Mouse (Mus musculus) bone marrow, adult 2 months (tissue): ENCODE data around the gene Crlf1.

Experiments used
- CTCF ChIP-seq: fragments of 200-500 bp; IDR thresholded peaks from 2 replicates; pipeline ENCODE4 v1.5.1; 2011; ENCODE audit warnings: low read length, control low read depth; ENCODE audit not compliant: control insufficient read depth, insufficient read depth
- POLR2A ChIP-seq: fragments of 200-500 bp; IDR thresholded peaks from 2 replicates; pipeline ENCODE4 v1.6.1; 2011; ENCODE audit warnings: low read depth, mild to moderate bottlenecking, control low read depth, low read length, borderline replicate concordance; ENCODE audit not compliant: control insufficient read depth

GRCm38 (mm10) chr8:70519606-70520005 is 26.6 kb downstream of the Crlf1 start:
- TF ChIP-seq CTCF (no peak), POLR2A (no peak)
